Mouse (Mus musculus): ENCODE measurements around the gene Nfyb.

DNA sequence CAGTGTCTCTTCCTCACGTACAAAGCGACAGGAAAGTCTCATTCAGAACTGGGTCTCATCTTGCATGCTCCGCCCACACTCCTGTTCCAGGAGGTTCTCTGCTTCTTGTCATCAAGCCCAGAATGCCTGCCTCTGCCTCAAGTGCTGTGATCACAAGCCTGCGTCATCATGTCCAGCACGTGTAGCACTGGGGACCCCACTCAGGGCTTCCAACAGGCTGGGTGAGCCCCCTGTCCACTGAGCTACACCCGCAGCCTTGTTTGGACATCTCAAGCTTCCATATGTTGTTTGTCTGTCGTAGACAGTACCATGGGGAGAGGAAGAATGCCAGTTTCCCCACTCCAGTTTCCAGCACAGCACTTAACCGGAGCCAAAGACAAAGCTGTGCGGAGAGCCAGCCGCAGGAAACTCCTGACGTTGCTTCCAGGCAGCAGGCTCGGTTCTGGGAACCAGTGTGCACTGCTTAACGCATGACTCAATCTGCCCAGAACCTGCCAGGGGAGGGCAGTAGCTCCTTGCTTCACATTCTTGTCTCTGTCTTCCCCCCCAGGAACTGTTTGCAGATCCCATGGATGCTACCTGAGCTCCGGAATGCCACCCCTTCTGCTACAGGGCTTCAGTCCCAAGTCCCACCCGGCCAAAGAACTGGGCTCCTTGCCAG, 31.3 kb upstream of the Nfyb start:
- TF ChIP-seq POLR2A (IDR thresholded peaks at IDR 0.05; ENCODE audit: extremely low read depth, insufficient read depth, low read length): no peak
- peak; percentile 47 for TF ChIP-seq CTCF (IDR thresholded peaks at IDR 0.05; ENCODE audit: extremely low read depth, insufficient read depth, low read length)
